Comparison of ENCODE assay signal across 34 mouse cellular contexts in genomic region chr6:129171675-129172074, GRCm38 (mm10). TPM values are rescaled to one million over a fixed set of nuclear protein-coding genes. Genes with fewer than 3 reads are reported as not detected.
DNase-seq lines count a peak whose midpoint lies in the region; ATAC-seq and TF ChIP-seq lines count a peak whose summit lies in the region.
"Had no signal": no experiment of that assay in that cellular context is flagged by ENCODE, and none has a peak within 500 bp of the region (broad histone marks: within the 10 kb centered on the region; RNA-seq: fewer than 3 reads in every experiment).

No protein-coding gene starts in this region.

- no peaks in the 10 kb centered on the region for H3K27me3 ChIP-seq in lung, postnatal 0 days (replicated peaks; ENCODE audit: insufficient read depth, low read length)
- no peaks in the 10 kb centered on the region for H3K27me3 ChIP-seq in myocyte (ENCODE audit: control insufficient read depth, insufficient read depth, insufficient read length)
- H3K27me3 ChIP-seq in forebrain, embryonic 12.5 days, result no peaks in the 10 kb centered on the region
- H3K27me3 ChIP-seq: embryonic facial prominence, embryonic 15.5 days; forebrain, embryonic 15.5 days; heart, embryonic 13.5 days; hindbrain, embryonic 15.5 days; kidney, embryonic 15.5 days; limb, embryonic 12.5 days; megakaryocyte, embryonic 14.5 days; midbrain, embryonic 13.5 days; Patski; stomach, embryonic 15.5 days had no signal

- no peaks in the 10 kb centered on the region for H3K79me2 ChIP-seq in myocyte (ENCODE audit: control insufficient read depth, insufficient read depth)

- no peak overlapping the region for H3K4me2 ChIP-seq in lung, postnatal 0 days (replicated peaks; ENCODE audit: low read depth, low read length)
- no peak overlapping the region for H3K4me2 ChIP-seq in myocyte (ENCODE audit: low read depth)
- no peak overlapping the region for H3K4me2 ChIP-seq in forebrain, embryonic 12.5 days
- H3K4me2 ChIP-seq: embryonic facial prominence, embryonic 15.5 days; forebrain, embryonic 15.5 days; heart, embryonic 13.5 days; hindbrain, embryonic 15.5 days; kidney, embryonic 15.5 days; limb, embryonic 12.5 days; midbrain, embryonic 13.5 days; stomach, embryonic 15.5 days had no signal

- TF ChIP-seq POLR2A in myocyte (IDR thresholded peaks at IDR 0.05; ENCODE audit: insufficient read length, low read depth), result no peak

- no peaks in the 10 kb centered on the region for H3K4me1 ChIP-seq in lung, postnatal 0 days (ENCODE audit: insufficient read depth, low read depth, low read length)
- H3K4me1 ChIP-seq in forebrain, embryonic 12.5 days, result no peaks in the 10 kb centered on the region
- H3K4me1 ChIP-seq: embryonic facial prominence, embryonic 10.5 days; embryonic facial prominence, embryonic 15.5 days; forebrain, embryonic 15.5 days; heart, embryonic 13.5 days; hindbrain, embryonic 10.5 days; hindbrain, embryonic 15.5 days; kidney, embryonic 15.5 days; limb, embryonic 12.5 days; megakaryocyte, embryonic 14.5 days; midbrain, embryonic 13.5 days; stomach, embryonic 15.5 days had no signal

- no peak overlapping the region for H3K27ac ChIP-seq in lung, postnatal 0 days (ENCODE audit: low read length)
- no peak overlapping the region for H3K27ac ChIP-seq in forebrain, embryonic 12.5 days
- H3K27ac ChIP-seq: embryonic facial prominence, embryonic 10.5 days; embryonic facial prominence, embryonic 15.5 days; forebrain, embryonic 15.5 days; heart, embryonic 13.5 days; hindbrain, embryonic 10.5 days; hindbrain, embryonic 15.5 days; kidney, embryonic 15.5 days; limb, embryonic 12.5 days; liver, embryonic 14.5 days; midbrain, embryonic 13.5 days; stomach, embryonic 15.5 days had no signal

- TF ChIP-seq EP300 in lung, postnatal 0 days (IDR thresholded peaks at IDR 0.05), result peak; percentile 35; the same call in 1 of the 2 replicates

- H3K36me3 ChIP-seq in lung, postnatal 0 days (ENCODE audit: insufficient read depth, low read length), result no peaks in the 10 kb centered on the region
- H3K36me3 ChIP-seq in myocyte (ENCODE audit: control insufficient read depth, insufficient read depth), result no peaks in the 10 kb centered on the region
- H3K36me3 ChIP-seq in forebrain, embryonic 12.5 days (replicated peaks), result no peaks in the 10 kb centered on the region
- H3K36me3 ChIP-seq: embryonic facial prominence, embryonic 10.5 days; embryonic facial prominence, embryonic 15.5 days; forebrain, embryonic 15.5 days; G1E; heart, embryonic 13.5 days; hindbrain, embryonic 10.5 days; hindbrain, embryonic 15.5 days; kidney, embryonic 15.5 days; limb, embryonic 12.5 days; midbrain, embryonic 13.5 days; stomach, embryonic 15.5 days had no signal

- H3K4me3 ChIP-seq in lung, postnatal 0 days (ENCODE audit: low read depth, low read length), result no peak overlapping the region
- no peak overlapping the region for H3K4me3 ChIP-seq in myocyte
- no peak overlapping the region for H3K4me3 ChIP-seq in forebrain, embryonic 12.5 days (replicated peaks)
- H3K4me3 ChIP-seq: embryonic facial prominence, embryonic 10.5 days; embryonic facial prominence, embryonic 15.5 days; forebrain, embryonic 15.5 days; heart, embryonic 13.5 days; hindbrain, embryonic 10.5 days; hindbrain, embryonic 15.5 days; kidney, embryonic 15.5 days; limb, embryonic 12.5 days; megakaryocyte, embryonic 14.5 days; midbrain, embryonic 13.5 days; stomach, embryonic 15.5 days had no signal

- H3ac ChIP-seq in myocyte (ENCODE audit: control insufficient read depth, insufficient read length), result no peak overlapping the region

- DNase-seq in lung, postnatal 0 days (ENCODE audit: low spot score), result peak; percentile 17
- no peak for DNase-seq in lung, adult 18-20 months
- DNase-seq in NIH3T3 (ENCODE audit: low read depth), result peak; percentile 55
- DNase-seq in fat pad, adult 2 months (ENCODE audit: extremely low read depth, low read depth, low spot score), result peak; percentile 54
- no peak for DNase-seq in kidney, adult 9 months
- DNase-seq: adrenal gland, postnatal 10 days; cerebellum, adult 18-20 months; cerebellum, postnatal 14 days; gastrocnemius, postnatal 25 days; heart, postnatal 10 days; kidney, adult 11 months; kidney, postnatal 25 days; lung, postnatal 10 days; retina, postnatal 1 day; right cerebral cortex, postnatal 14 days had no signal

- no peak overlapping the region for H3K9ac ChIP-seq in lung, postnatal 0 days (replicated peaks; ENCODE audit: low read depth)
- H3K9ac ChIP-seq in forebrain, embryonic 12.5 days, result no peak overlapping the region
- H3K9ac ChIP-seq: embryonic facial prominence, embryonic 15.5 days; forebrain, embryonic 15.5 days; heart, embryonic 13.5 days; hindbrain, embryonic 15.5 days; kidney, embryonic 15.5 days; limb, embryonic 12.5 days; liver, embryonic 14.5 days; midbrain, embryonic 13.5 days; stomach, embryonic 15.5 days had no signal

- WGBS in lung, postnatal 0 days, result 88% methylated on average over 1 of the region's 1 CpGs
- 100% methylated on average over 1 of the region's 1 CpGs for WGBS in forebrain, embryonic 12.5 days

- no peaks in the 10 kb centered on the region for H3K9me3 ChIP-seq in lung, postnatal 0 days (ENCODE audit: low read length)
- no peaks in the 10 kb centered on the region for H3K9me3 ChIP-seq in forebrain, embryonic 12.5 days
- H3K9me3 ChIP-seq: embryonic facial prominence, embryonic 10.5 days; embryonic facial prominence, embryonic 15.5 days; forebrain, embryonic 15.5 days; heart, embryonic 13.5 days; hindbrain, embryonic 10.5 days; hindbrain, embryonic 15.5 days; kidney, embryonic 15.5 days; limb, embryonic 12.5 days; megakaryocyte, embryonic 14.5 days; midbrain, embryonic 13.5 days; stomach, embryonic 15.5 days had no signal

- TF ChIP-seq CTCF in lung, postnatal 0 days (IDR thresholded peaks at IDR 0.05), result no peak

- no peak for ATAC-seq in lung, postnatal 0 days
- no peak for ATAC-seq in forebrain, embryonic 12.5 days (ENCODE audit: low FRiP score)
- no peak for ATAC-seq in erythroblast, adult 5-6 weeks (replicated peaks; ENCODE audit: low FRiP score, poor library complexity, severe bottlenecking)
- ATAC-seq: forebrain, embryonic 15.5 days; inflammation-experienced regulatory T-cells, adult 6 months; midbrain, embryonic 13.5 days; Patski had no signal

TF ChIP-seq in myocyte, 11 proteins besides CTCF, POLR2A, EP300 and RAD21:
- no peak for TF ChIP-seq MYOG (IDR thresholded peaks at IDR 0.05; ENCODE audit: control insufficient read depth in 1 of 3, insufficient read depth in 1 of 3, insufficient read length in 2 of 3, low read depth in 2 of 3)
- no peak for TF ChIP-seq TCF3 (IDR thresholded peaks at IDR 0.05; ENCODE audit: insufficient read length, low read depth)
- peak; percentile 54 for TF ChIP-seq CEBPB (IDR thresholded peaks at IDR 0.05; ENCODE audit: insufficient read depth, poor library complexity, severe bottlenecking)
TF ChIP-seq in myocyte: peak in this region for 1.

RNA-seq across cellular contexts. Expression of gene Clec2d, which starts 8.7 kb away (rescaled TPM):
- 4.5 and 5.1 TPM in 2 replicates for polyA plus RNA-seq in lung, postnatal 0 days (2015; fragmentation: Nextera tagmentation; extraction: Ambion mirVana)
- polyA plus RNA-seq in myocyte (2012; fragmentation: generic; extraction: Trizol), result 19.7 TPM
- not detected in 2 replicates for polyA plus RNA-seq in forebrain, embryonic 12.5 days (2016; fragmentation: Nextera tagmentation; extraction: Ambion mirVana)
- total RNA-seq in erythroblast, adult 5-6 weeks (2015; ENCODE audit: low replicate concordance), result 4.2 and 9.0 TPM in 2 replicates
- 37.6 and 44.3 TPM in 2 replicates for total RNA-seq in erythroblast, adult 5-6 weeks (2017; ENCODE audit: low replicate concordance)
- total RNA-seq: G1E had no signal
- polyA plus RNA-seq: embryonic facial prominence, embryonic 10.5 days; G1E; hindbrain, embryonic 10.5 days; neural tube, embryonic 14.5 days had no signal

Comparison
In these comparisons a context has a peak if more than half of its experiments do, and no peak if none do; other contexts are left out.
1. DNase-seq: peak in lung, postnatal 0 days (single experiment), NIH3T3 (single experiment) and fat pad, adult 2 months (single experiment); none in lung, adult 18-20 months (0 of 2) and kidney, adult 9 months (single experiment).